Mouse (Mus musculus): ENCODE data around the gene Ankrd55.

DNA sequence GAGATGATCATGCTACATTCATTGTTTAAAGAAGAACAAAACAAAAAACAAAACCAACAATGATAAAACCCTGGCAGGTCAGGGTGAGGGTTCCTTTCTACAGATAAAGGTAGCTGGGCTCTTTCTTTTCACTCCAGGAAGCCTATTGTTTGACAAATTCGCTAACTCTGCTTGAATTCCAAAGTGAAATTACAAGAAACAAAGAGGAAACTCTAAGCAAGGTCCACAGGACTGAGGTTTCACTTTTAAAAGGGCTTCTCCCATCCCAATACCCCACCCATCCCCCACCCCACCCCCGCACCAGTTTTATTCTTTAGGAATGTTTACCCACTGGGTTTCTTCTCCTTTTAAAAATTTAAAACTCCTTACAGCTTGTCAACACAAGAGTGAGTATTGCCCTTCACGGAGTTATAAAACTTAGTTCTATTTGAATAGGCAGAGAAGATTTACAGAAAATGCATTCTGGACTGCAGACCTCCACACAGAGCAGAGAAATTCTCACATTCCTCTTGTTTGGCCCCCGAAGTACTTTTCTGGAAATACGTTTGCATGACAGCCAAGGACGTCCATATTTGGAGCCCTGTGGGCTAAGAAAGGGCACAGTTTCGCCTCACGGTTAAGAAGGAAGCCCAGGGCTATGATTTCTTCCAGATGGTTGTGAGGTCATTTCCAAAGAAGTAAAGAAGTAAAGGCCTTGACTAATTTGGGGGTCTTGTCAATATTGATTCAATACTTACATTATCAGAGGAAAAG is 128.3 kb downstream of the Ankrd55 start:
- TF ChIP-seq CTCF (conservative IDR thresholded peaks at IDR 0.05; ENCODE audit: insufficient read depth, insufficient read length, low read depth, low read length) (no peak), POLR2A (IDR thresholded peaks at IDR 0.05; ENCODE audit: low read depth, low read length) (no peak)
